Mouse (Mus musculus): ENCODE measurements at regions not wholly inside any gene's neighbourhood (a gene's known extent, or its start where the extent isn't known, plus 50 kb on each side); places are given as distances from the start of the nearest gene placed in this dataset.

- DNase-seq (ENCODE audit: low spot score) (no peak), ATAC-seq (ENCODE audit: low read depth) (no peak)
- no peaks in the 10 kb centered on the region for H3K9me3 ChIP-seq (ENCODE audit: control insufficient read depth, low read length)
- 48% methylated on average over 7 of the region's 7 CpGs for WGBS
- no peak overlapping the region for H3K4me3 ChIP-seq (ENCODE audit: low read depth, low read length)
- no peaks in the 10 kb centered on the region for H3K4me1 ChIP-seq (ENCODE audit: control insufficient read depth, insufficient read depth, low read length)
- no peak overlapping the region for H3K4me2 ChIP-seq (ENCODE audit: low read depth, low read length)
- no peak overlapping the region for H3K9ac ChIP-seq (ENCODE audit: low read depth, low read length)
- no peaks in the 10 kb centered on the region for H3K36me3 ChIP-seq (ENCODE audit: control insufficient read depth, insufficient read depth, low read length)
- H3K27ac ChIP-seq (replicated peaks; ENCODE audit: low read depth, low read length) = no peak overlapping the region
- no peaks in the 10 kb centered on the region for H3K27me3 ChIP-seq (replicated peaks; ENCODE audit: control insufficient read depth, insufficient read depth, low read length)
These were observed 76.5 kb downstream of the Pttg1 start for GRCm38 (mm10) chr11:43349564-43349963.

DNA sequence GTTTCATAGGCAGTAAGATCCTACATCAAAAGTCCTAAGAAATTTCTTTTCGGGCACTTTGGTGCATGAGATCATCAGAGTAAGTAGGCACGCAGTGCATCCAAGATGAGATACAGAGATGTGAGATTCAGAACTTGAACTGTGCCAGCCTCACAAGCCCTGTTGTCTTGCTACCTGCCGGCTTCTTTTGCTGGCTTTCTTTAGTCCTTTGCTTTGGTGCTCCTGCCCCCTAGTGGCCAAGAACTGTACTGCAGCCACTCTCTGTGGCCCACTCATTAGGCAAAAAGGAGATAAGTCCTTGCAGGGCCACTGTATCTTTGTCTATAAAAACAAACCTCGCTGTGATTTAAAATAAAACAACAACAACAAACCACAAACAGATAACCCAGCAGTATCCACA is 77.5 kb downstream of the Pttg1 start:
- H3K9me3 ChIP-seq (ENCODE audit: control insufficient read depth, low read length) = no peaks in the 10 kb centered on the region
- H3K27ac ChIP-seq (replicated peaks; ENCODE audit: low read depth, low read length) = no peak overlapping the region
- no peak overlapping the region for H3K4me3 ChIP-seq (ENCODE audit: low read depth, low read length)
- peak; percentile 73 for DNase-seq (ENCODE audit: low spot score)
- WGBS = 20% methylated on average over 4 of the region's 4 CpGs
- no peaks in the 10 kb centered on the region; the same call in 1 of the 2 replicates for H3K27me3 ChIP-seq (replicated peaks; ENCODE audit: control insufficient read depth, insufficient read depth, low read length)
- no peaks in the 10 kb centered on the region for H3K36me3 ChIP-seq (ENCODE audit: control insufficient read depth, insufficient read depth, low read length)
- no peaks in the 10 kb centered on the region for H3K4me1 ChIP-seq (ENCODE audit: control insufficient read depth, insufficient read depth, low read length)
- H3K4me2 ChIP-seq (ENCODE audit: low read depth, low read length) = no peak overlapping the region
- 0 out of 2 replicates have a peak, but pooled peaks have one; percentile 47 for ATAC-seq (ENCODE audit: low read depth)
- H3K9ac ChIP-seq (ENCODE audit: low read depth, low read length) = no peak overlapping the region

DNA sequence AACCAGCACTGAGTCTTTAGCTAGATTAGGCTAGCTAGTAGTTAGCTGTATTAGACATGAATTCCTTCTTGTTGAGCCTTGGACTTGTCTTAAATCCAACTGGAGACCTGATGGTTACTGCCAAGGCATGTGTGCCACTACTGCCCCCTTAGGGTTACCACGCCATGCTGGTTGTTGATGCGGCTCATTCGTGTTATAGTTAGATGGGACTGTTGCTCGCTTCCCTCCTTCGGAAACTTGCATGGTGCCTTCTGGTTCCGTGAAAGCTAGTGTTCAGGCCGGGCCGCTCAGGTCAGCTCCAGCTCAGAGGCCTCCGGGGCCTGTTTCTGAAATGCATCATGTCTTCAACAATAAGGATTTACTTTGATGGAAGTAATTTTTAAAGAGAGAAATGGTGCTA is 79.6 kb downstream of the Pttg1 start:
- no peak overlapping the region for H3K4me3 ChIP-seq (ENCODE audit: low read depth, low read length)
- WGBS = 96% methylated on average over 9 of the region's 9 CpGs
- no peak overlapping the region for H3K9ac ChIP-seq (ENCODE audit: low read depth, low read length)
- H3K4me1 ChIP-seq (ENCODE audit: control insufficient read depth, insufficient read depth, low read length) = no peaks in the 10 kb centered on the region
- no peaks in the 10 kb centered on the region for H3K9me3 ChIP-seq (ENCODE audit: control insufficient read depth, low read length)
- no peaks in the 10 kb centered on the region for H3K36me3 ChIP-seq (ENCODE audit: control insufficient read depth, insufficient read depth, low read length)
- DNase-seq (ENCODE audit: low spot score) (no peak), ATAC-seq (ENCODE audit: low read depth) (no peak)
- no peaks in the 10 kb centered on the region; the same call in 1 of the 2 replicates for H3K27me3 ChIP-seq (replicated peaks; ENCODE audit: control insufficient read depth, insufficient read depth, low read length)
- no peak overlapping the region for H3K4me2 ChIP-seq (ENCODE audit: low read depth, low read length)
- no peak overlapping the region for H3K27ac ChIP-seq (replicated peaks; ENCODE audit: low read depth, low read length)

DNA sequence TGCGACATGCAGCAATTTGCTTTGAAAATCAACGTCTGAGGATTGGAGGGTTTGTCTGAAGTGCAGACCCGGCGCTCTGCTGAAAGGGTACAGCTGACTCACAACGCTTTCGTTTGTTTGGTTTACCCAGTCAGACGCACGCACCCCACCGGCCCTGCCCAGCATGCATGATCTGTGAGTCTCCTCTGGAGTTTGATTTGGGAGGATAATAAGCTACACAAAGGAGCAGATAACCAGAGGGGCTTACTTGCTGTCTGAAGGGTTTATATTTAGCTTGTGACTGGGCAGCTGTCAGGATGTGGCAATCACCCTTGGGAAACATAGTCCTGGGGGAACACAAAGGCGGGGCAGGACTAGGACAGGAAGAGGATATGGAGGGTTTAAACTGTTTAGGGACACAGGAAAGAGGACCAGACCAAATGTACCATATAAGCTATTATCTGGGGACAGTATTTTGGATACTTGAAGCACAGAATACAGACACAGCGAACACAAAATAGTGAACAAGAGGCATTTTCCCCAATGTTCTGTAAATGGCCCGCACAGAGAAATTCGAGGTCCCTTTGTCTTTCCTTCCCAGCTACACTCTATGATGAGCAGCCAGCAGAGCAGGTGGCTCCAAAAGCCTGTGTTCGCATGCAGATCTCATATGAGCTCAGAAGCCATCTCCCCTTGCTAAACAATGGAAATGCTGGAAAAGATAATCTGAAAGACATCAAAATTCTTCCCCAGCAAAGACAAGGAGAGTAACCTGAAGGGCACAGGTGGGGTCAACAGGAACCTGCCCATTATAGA is 81.1 kb downstream of the Pttg1 start:
- Histone ChIP-seq H3K9me3 (ENCODE audit: control insufficient read depth, low read length) (no peaks in the 10 kb centered on the region), H3K36me3 (ENCODE audit: control insufficient read depth, insufficient read depth, low read length) (no peaks in the 10 kb centered on the region), H3K27me3 (replicated peaks; ENCODE audit: control insufficient read depth, insufficient read depth, low read length) (no peaks in the 10 kb centered on the region; the same call in 1 of the 2 replicates), H3K4me2 (ENCODE audit: low read depth, low read length) (no peak overlapping the region), H3K4me1 (ENCODE audit: control insufficient read depth, insufficient read depth, low read length) (no peaks in the 10 kb centered on the region), H3K9ac (ENCODE audit: low read depth, low read length) (no peak overlapping the region), H3K27ac (replicated peaks; ENCODE audit: low read depth, low read length) (no peak overlapping the region), H3K4me3 (ENCODE audit: low read depth, low read length) (no peak overlapping the region)
- WGBS = 39% methylated on average over 14 of the region's 14 CpGs
- ATAC-seq (ENCODE audit: low read depth) = no peak
- DNase-seq (ENCODE audit: low spot score) = no peak

DNA sequence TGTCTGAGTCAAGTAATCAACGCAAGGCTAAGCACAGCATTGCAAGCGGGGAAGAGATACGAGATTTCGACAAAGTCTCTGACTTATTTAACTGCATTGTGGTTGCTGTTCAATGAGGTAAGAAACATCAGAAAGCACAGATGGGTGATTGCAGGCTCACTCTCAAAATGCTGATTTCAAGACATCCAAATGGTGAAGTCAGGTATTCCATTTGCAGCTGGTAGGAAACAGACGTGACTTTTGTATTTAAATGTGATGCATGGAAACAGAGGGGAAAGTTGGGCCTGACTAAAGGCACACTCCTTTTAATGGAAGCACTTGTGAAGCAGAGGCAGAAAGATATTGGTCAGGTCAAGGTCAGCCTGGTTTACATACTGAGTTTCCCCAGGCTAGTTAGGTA is 82.5 kb downstream of the Pttg1 start:
- 82% methylated on average over 5 of the region's 5 CpGs for WGBS

DNA sequence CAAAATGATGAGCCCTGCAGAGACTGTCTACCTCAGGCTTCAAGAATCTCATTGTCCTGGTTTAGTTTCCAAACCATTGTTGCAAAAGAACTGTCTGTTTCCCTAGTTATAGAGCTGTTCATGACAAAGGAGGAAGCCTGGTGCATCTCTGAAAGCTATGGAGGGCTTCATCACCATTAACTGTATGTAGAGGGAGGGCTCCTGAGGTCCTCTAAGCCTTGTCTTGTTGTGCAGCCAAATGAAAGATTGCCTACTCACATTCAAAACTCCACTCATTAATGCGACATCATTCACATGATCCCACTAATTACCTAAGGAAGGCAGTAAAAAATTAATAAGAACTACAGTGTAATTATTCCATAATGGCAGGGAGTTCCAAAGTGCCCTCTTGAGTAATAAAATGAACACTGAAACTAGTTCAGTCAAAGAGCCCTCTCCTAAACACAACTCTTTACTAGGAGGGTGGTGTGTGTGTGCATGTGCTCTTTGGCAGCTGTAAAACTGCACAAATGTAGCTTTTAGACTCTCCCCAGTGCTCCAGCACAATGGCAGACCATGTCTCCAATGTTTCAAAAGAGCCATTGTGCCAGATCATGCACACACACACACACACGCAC is 87.6 kb downstream of the Pttg1 start:
- Histone ChIP-seq H3K27me3 (replicated peaks; ENCODE audit: control insufficient read depth, insufficient read depth, low read length) (no peaks in the 10 kb centered on the region), H3K9ac (ENCODE audit: low read depth, low read length) (no peak overlapping the region), H3K4me3 (ENCODE audit: low read depth, low read length) (no peak overlapping the region), H3K9me3 (ENCODE audit: control insufficient read depth, low read length) (no peaks in the 10 kb centered on the region), H3K27ac (replicated peaks; ENCODE audit: low read depth, low read length) (no peak overlapping the region), H3K4me1 (ENCODE audit: control insufficient read depth, insufficient read depth, low read length) (no peaks in the 10 kb centered on the region), H3K4me2 (ENCODE audit: low read depth, low read length) (no peak overlapping the region), H3K36me3 (ENCODE audit: control insufficient read depth, insufficient read depth, low read length) (no peaks in the 10 kb centered on the region)
- DNase-seq (ENCODE audit: low spot score) = no peak
- no peak for ATAC-seq (ENCODE audit: low read depth)
- WGBS = 88% methylated on average over 2 of the region's 2 CpGs

More for the DNA sequence above, 82.5 kb downstream of the Pttg1 start:
- H3K9me3 ChIP-seq (ENCODE audit: control insufficient read depth, low read length) = no peaks in the 10 kb centered on the region
- H3K4me3 ChIP-seq (ENCODE audit: low read depth, low read length) = no peak overlapping the region
- no peak overlapping the region for H3K4me2 ChIP-seq (ENCODE audit: low read depth, low read length)
- no peaks in the 10 kb centered on the region for H3K4me1 ChIP-seq (ENCODE audit: control insufficient read depth, insufficient read depth, low read length)
- DNase-seq (ENCODE audit: low spot score) (no peak), ATAC-seq (ENCODE audit: low read depth) (no peak)
- no peaks in the 10 kb centered on the region; the same call in 1 of the 2 replicates for H3K27me3 ChIP-seq (replicated peaks; ENCODE audit: control insufficient read depth, insufficient read depth, low read length)
- H3K27ac ChIP-seq (replicated peaks; ENCODE audit: low read depth, low read length) = no peak overlapping the region
- no peak overlapping the region for H3K9ac ChIP-seq (ENCODE audit: low read depth, low read length)
- H3K36me3 ChIP-seq (ENCODE audit: control insufficient read depth, insufficient read depth, low read length) = no peaks in the 10 kb centered on the region

DNA sequence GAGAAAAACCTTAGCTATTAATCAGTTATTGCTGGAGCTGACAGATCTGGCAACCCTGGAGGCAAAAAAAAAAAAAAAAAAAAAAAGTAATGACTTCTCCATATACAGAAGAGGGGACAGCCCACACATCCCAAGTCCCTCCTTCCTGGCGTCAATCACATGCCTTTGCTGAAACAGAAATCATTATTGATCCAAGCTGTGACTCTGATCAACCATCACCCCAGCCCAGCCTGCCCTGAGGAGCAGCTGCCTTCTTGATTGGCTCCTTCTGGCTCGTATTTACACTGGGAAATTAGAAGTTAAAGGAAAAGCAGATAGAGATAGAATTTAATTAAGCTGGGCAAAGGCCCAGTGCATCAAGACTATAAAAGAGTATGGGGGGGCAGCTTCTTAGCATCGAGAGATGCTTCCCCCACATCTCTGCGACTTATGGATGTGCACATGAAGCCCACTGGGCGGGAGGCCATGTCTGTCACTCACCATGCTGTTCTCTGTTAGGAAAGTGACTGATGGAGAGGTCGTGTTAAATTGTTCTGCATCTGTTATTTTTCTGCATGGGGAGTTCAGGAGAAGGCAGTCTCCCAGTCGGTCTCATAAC is 90.3 kb downstream of the Pttg1 start:
- 48% methylated on average over 7 of the region's 7 CpGs for WGBS

DNA sequence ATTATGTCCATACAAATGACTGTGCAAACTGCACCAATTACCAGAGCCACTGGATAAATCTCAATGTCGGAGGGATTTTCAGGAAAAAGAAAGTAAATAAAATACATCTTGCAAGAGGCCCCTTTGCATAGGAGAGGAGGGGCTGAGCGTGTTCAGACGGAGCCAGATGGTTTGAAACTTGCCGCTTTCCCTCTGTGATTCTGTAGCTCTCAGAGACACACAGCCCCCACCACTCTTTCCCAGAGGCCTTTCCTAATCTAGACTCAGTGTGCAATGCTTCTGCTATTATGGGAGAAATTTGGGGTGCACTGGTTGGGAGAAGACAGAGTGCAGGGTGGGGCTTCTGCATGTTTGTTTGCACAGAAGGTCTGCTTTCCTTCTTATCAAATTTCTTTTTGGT is 92.5 kb downstream of the Pttg1 start:
- DNase-seq (ENCODE audit: low spot score) (peak; percentile 34), ATAC-seq (ENCODE audit: low read depth) (no peak)
- H3K9ac ChIP-seq (ENCODE audit: low read depth, low read length) = no peak overlapping the region
- H3K9me3 ChIP-seq (ENCODE audit: control insufficient read depth, low read length) = no peaks in the 10 kb centered on the region
- H3K36me3 ChIP-seq (ENCODE audit: control insufficient read depth, insufficient read depth, low read length) = no peaks in the 10 kb centered on the region
- no peak overlapping the region for H3K4me2 ChIP-seq (ENCODE audit: low read depth, low read length)
- H3K4me1 ChIP-seq (ENCODE audit: control insufficient read depth, insufficient read depth, low read length) = no peaks in the 10 kb centered on the region
- no peak overlapping the region for H3K27ac ChIP-seq (replicated peaks; ENCODE audit: low read depth, low read length)
- 31% methylated on average over 4 of the region's 4 CpGs for WGBS
- H3K4me3 ChIP-seq (ENCODE audit: low read depth, low read length) = no peak overlapping the region
- no peaks in the 10 kb centered on the region for H3K27me3 ChIP-seq (replicated peaks; ENCODE audit: control insufficient read depth, insufficient read depth, low read length)

More for the DNA sequence above, 90.3 kb downstream of the Pttg1 start:
- DNase-seq (ENCODE audit: low spot score) (no peak), ATAC-seq (ENCODE audit: low read depth) (no peak)
- Histone ChIP-seq H3K9me3 (ENCODE audit: control insufficient read depth, low read length) (no peaks in the 10 kb centered on the region), H3K4me1 (ENCODE audit: control insufficient read depth, insufficient read depth, low read length) (no peaks in the 10 kb centered on the region), H3K4me3 (ENCODE audit: low read depth, low read length) (no peak overlapping the region), H3K9ac (ENCODE audit: low read depth, low read length) (no peak overlapping the region), H3K27ac (replicated peaks; ENCODE audit: low read depth, low read length) (no peak overlapping the region), H3K27me3 (replicated peaks; ENCODE audit: control insufficient read depth, insufficient read depth, low read length) (no peaks in the 10 kb centered on the region), H3K36me3 (ENCODE audit: control insufficient read depth, insufficient read depth, low read length) (no peaks in the 10 kb centered on the region), H3K4me2 (ENCODE audit: low read depth, low read length) (no peak overlapping the region)
